Mouse (Mus musculus) bone marrow macrophage, adult 2 months (primary cell): ENCODE data around the gene Dnajb11.

Source experiments
- CTCF ChIP-seq: IDR thresholded peaks from 2 replicates; pipeline ENCODE4 v1.5.1; 2012; ENCODE audit warnings: low read depth, mild to moderate bottlenecking, low read length, moderate library complexity
- POLR2A ChIP-seq: IDR thresholded peaks from 2 replicates; pipeline ENCODE4 v1.6.1; 2012; ENCODE audit warnings: mild to moderate bottlenecking, low read depth, low read length, borderline replicate concordance

GRCm38 (mm10) chr16:22886726-22887125 lies 29.1 kb downstream of the Dnajb11 start:
- TF ChIP-seq CTCF (no peak), POLR2A (no peak)
